Mouse (Mus musculus): ENCODE measurements around the gene Fut8.
"Not testable (repeated sequence)": the region's sequence is repeated elsewhere in the genome, so short reads cannot be mapped to it uniquely, and the experiment has no call there.

The Fut8 gene

GRCm38 (mm10) chr12:77270694-77271093 lies 32.8 kb downstream of the Fut8 start:
- no peak overlapping the region for H3K4me3 ChIP-seq (replicated peaks; ENCODE audit: low read length)
- TF ChIP-seq NANOG (IDR thresholded peaks at IDR 0.05; ENCODE audit: borderline replicate concordance, low read length) (no peak), CTCF (conservative IDR thresholded peaks at IDR 0.05; ENCODE audit: low read length) (no peak), POU5F1 (IDR thresholded peaks at IDR 0.05; ENCODE audit: borderline replicate concordance, low read length) (no peak)
- H3K4me1 ChIP-seq (replicated peaks; ENCODE audit: low read depth, low read length) = no peaks in the 10 kb centered on the region
- no peaks in the 10 kb centered on the region for H3K36me3 ChIP-seq (ENCODE audit: insufficient read depth, low read length)
- H3K27me3 ChIP-seq (ENCODE audit: insufficient read depth, low read length) = no peaks in the 10 kb centered on the region
- peaks cover 6% of the 10 kb centered on the region for H3K9me3 ChIP-seq (ENCODE audit: low read length)

GRCm38 (mm10) chr12:77288507-77288906 lies 50.6 kb downstream of the Fut8 start:
- H3K4me1 ChIP-seq (replicated peaks; ENCODE audit: low read depth, low read length) = no peaks in the 10 kb centered on the region
- H3K4me3 ChIP-seq (replicated peaks; ENCODE audit: low read length) = no peak overlapping the region
- H3K36me3 ChIP-seq (ENCODE audit: insufficient read depth, low read length) = no peaks in the 10 kb centered on the region
- no peaks in the 10 kb centered on the region for H3K27me3 ChIP-seq (ENCODE audit: insufficient read depth, low read length)
- no peak for TF ChIP-seq CTCF (conservative IDR thresholded peaks at IDR 0.05; ENCODE audit: low read length)
- TF ChIP-seq NANOG (IDR thresholded peaks at IDR 0.05; ENCODE audit: borderline replicate concordance, low read length) = no peak
- no peak for TF ChIP-seq POU5F1 (IDR thresholded peaks at IDR 0.05; ENCODE audit: borderline replicate concordance, low read length)
- H3K9me3 ChIP-seq (ENCODE audit: low read length) = no peaks in the 10 kb centered on the region

- Histone ChIP-seq H3K9me3 (ENCODE audit: low read length) (no peaks in the 10 kb centered on the region), H3K4me1 (replicated peaks; ENCODE audit: low read depth, low read length) (no peaks in the 10 kb centered on the region), H3K27me3 (ENCODE audit: insufficient read depth, low read length) (no peaks in the 10 kb centered on the region), H3K4me3 (replicated peaks; ENCODE audit: low read length) (no peak overlapping the region), H3K36me3 (ENCODE audit: insufficient read depth, low read length) (no peaks in the 10 kb centered on the region)
- TF ChIP-seq CTCF (conservative IDR thresholded peaks at IDR 0.05; ENCODE audit: low read length) = no peak
- no peak for TF ChIP-seq NANOG (IDR thresholded peaks at IDR 0.05; ENCODE audit: borderline replicate concordance, low read length)
- TF ChIP-seq POU5F1 (IDR thresholded peaks at IDR 0.05; ENCODE audit: borderline replicate concordance, low read length) = no peak
These were observed 53.1 kb downstream of the Fut8 start for GRCm38 (mm10) chr12:77291017-77291416.

GRCm38 (mm10) chr12:77291864-77292263 lies 53.9 kb downstream of the Fut8 start:
- not testable (repeated sequence) for H3K27me3 ChIP-seq (ENCODE audit: insufficient read depth, low read length); H3K4me1 ChIP-seq (replicated peaks; ENCODE audit: low read depth, low read length); H3K4me3 ChIP-seq (replicated peaks; ENCODE audit: low read length); H3K9me3 ChIP-seq (ENCODE audit: low read length); H3K36me3 ChIP-seq (ENCODE audit: insufficient read depth, low read length)

GRCm38 (mm10) chr12:77292375-77293258 lies 54.7 kb downstream of the Fut8 start:
- H3K4me1 ChIP-seq (replicated peaks; ENCODE audit: low read depth, low read length) = no peaks in the 10 kb centered on the region
- H3K4me3 ChIP-seq (replicated peaks; ENCODE audit: low read length) = no peak overlapping the region
- TF ChIP-seq NANOG (IDR thresholded peaks at IDR 0.05; ENCODE audit: borderline replicate concordance, low read length) (no peak), POU5F1 (IDR thresholded peaks at IDR 0.05; ENCODE audit: borderline replicate concordance, low read length) (no peak), CTCF (conservative IDR thresholded peaks at IDR 0.05; ENCODE audit: low read length) (no peak)
- no peaks in the 10 kb centered on the region for H3K9me3 ChIP-seq (ENCODE audit: low read length)
- no peaks in the 10 kb centered on the region for H3K36me3 ChIP-seq (ENCODE audit: insufficient read depth, low read length)
- no peaks in the 10 kb centered on the region for H3K27me3 ChIP-seq (ENCODE audit: insufficient read depth, low read length)

- Histone ChIP-seq H3K4me1 (replicated peaks; ENCODE audit: low read depth, low read length) (peaks cover 4% of the 10 kb centered on the region; the same call in 1 of the 2 replicates), H3K4me3 (replicated peaks; ENCODE audit: low read length) (no peak overlapping the region), H3K9me3 (ENCODE audit: low read length) (no peaks in the 10 kb centered on the region), H3K36me3 (ENCODE audit: insufficient read depth, low read length) (no peaks in the 10 kb centered on the region), H3K27me3 (ENCODE audit: insufficient read depth, low read length) (no peaks in the 10 kb centered on the region)
- no peak for TF ChIP-seq POU5F1 (IDR thresholded peaks at IDR 0.05; ENCODE audit: borderline replicate concordance, low read length)
- no peak for TF ChIP-seq CTCF (conservative IDR thresholded peaks at IDR 0.05; ENCODE audit: low read length)
- TF ChIP-seq NANOG (IDR thresholded peaks at IDR 0.05; ENCODE audit: borderline replicate concordance, low read length) = no peak
These were observed 58.2 kb downstream of the Fut8 start for GRCm38 (mm10) chr12:77296119-77296518.

GRCm38 (mm10) chr12:77297114-77297513 lies 59.2 kb downstream of the Fut8 start:
- TF ChIP-seq CTCF (conservative IDR thresholded peaks at IDR 0.05; ENCODE audit: low read length) (no peak), NANOG (IDR thresholded peaks at IDR 0.05; ENCODE audit: borderline replicate concordance, low read length) (no peak), POU5F1 (IDR thresholded peaks at IDR 0.05; ENCODE audit: borderline replicate concordance, low read length) (no peak)
- Histone ChIP-seq H3K36me3 (ENCODE audit: insufficient read depth, low read length) (no peaks in the 10 kb centered on the region), H3K9me3 (ENCODE audit: low read length) (no peaks in the 10 kb centered on the region), H3K27me3 (ENCODE audit: insufficient read depth, low read length) (no peaks in the 10 kb centered on the region), H3K4me1 (replicated peaks; ENCODE audit: low read depth, low read length) (peaks cover 4% of the 10 kb centered on the region; the same call in 1 of the 2 replicates), H3K4me3 (replicated peaks; ENCODE audit: low read length) (no peak overlapping the region)

GRCm38 (mm10) chr12:77297858-77298257 lies 59.9 kb downstream of the Fut8 start:
- no peaks in the 10 kb centered on the region for H3K36me3 ChIP-seq (ENCODE audit: insufficient read depth, low read length)
- TF ChIP-seq CTCF (conservative IDR thresholded peaks at IDR 0.05; ENCODE audit: low read length) (no peak), NANOG (IDR thresholded peaks at IDR 0.05; ENCODE audit: borderline replicate concordance, low read length) (no peak), POU5F1 (IDR thresholded peaks at IDR 0.05; ENCODE audit: borderline replicate concordance, low read length) (no peak)

GRCm38 (mm10) chr12:77302011-77302410 lies 64.1 kb downstream of the Fut8 start:
- H3K36me3 ChIP-seq (ENCODE audit: insufficient read depth, low read length) = no peaks in the 10 kb centered on the region
- H3K4me3 ChIP-seq (replicated peaks; ENCODE audit: low read length) = no peak overlapping the region
- no peaks in the 10 kb centered on the region for H3K27me3 ChIP-seq (ENCODE audit: insufficient read depth, low read length)
- TF ChIP-seq NANOG (IDR thresholded peaks at IDR 0.05; ENCODE audit: borderline replicate concordance, low read length) = no peak
- no peak for TF ChIP-seq CTCF (conservative IDR thresholded peaks at IDR 0.05; ENCODE audit: low read length)
- no peak for TF ChIP-seq POU5F1 (IDR thresholded peaks at IDR 0.05; ENCODE audit: borderline replicate concordance, low read length)
- no peaks in the 10 kb centered on the region for H3K9me3 ChIP-seq (ENCODE audit: low read length)
- peaks cover 4% of the 10 kb centered on the region; the same call in 1 of the 2 replicates for H3K4me1 ChIP-seq (replicated peaks; ENCODE audit: low read depth, low read length)

More at GRCm38 (mm10) chr12:77297858-77298257, 59.9 kb downstream of the Fut8 start:
- Histone ChIP-seq H3K4me3 (replicated peaks; ENCODE audit: low read length) (no peak overlapping the region), H3K27me3 (ENCODE audit: insufficient read depth, low read length) (no peaks in the 10 kb centered on the region), H3K9me3 (ENCODE audit: low read length) (no peaks in the 10 kb centered on the region), H3K4me1 (replicated peaks; ENCODE audit: low read depth, low read length) (peaks cover 4% of the 10 kb centered on the region; the same call in 1 of the 2 replicates)
